Mouse (Mus musculus): ENCODE measurements around the gene Espl1. TPM values are rescaled to one million over a fixed set of nuclear protein-coding genes. Genes with fewer than 3 reads are reported as not detected.

Espl1 gene
- 1 to 10 TPM in 1 of 2 experiments, under 1 TPM in 1; 0.60 to 1.9 TPM for polyA plus RNA-seq (2017; shearing (Covaris generic))

GRCm38 (mm10) chr15:102295633-102296367 is at the start of gene Espl1:
Espl1 (plus strand) TSS chr15:102296266.

DNA sequence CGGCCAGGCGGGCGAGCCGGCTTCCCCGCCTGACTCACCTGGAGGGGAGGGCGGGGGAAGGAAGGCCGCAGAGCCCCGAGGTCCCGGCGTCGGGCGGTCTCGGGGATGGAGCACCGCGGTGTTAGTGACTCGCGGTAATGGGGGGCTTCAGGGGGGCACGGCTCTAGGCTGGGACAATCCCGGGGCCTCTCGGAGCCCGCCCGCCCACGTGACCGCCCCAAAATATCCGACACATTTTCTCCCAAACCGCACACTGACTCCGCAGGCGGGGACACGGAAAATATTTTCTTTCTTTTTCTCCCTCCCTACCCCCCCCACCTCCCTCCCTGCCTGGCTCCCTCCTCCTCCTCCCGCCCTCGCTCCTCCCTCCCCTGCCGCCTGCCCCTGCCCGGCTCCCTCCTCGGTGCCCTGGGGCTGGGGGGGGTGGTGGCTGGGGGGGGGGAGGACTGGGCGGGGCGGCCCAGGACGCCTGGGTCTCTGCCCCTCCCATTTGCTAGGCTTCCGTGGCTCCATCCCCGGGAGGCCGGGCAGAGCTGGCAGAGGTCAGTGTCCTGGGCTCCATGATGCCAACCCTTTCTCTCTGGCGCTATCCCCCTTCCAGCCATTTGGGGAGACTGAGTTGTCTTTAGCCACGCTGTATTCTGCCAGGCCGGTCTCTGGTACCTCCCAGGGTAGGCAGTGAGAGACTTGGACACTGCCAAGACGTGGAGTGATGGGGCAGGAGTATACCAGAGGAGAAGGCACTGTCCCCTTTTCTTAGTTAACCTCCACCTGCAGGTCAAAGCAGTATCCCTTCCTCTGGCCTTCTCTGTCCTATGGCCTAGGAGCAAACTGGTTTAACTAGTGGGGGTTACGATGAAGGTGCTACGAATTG is 38.6 kb upstream of the Espl1 start, which contains the start of gene Rarg:
Gene Rarg (minus strand): TSS at position 316 of the 874 bp plus-strand sequence.

DNA sequence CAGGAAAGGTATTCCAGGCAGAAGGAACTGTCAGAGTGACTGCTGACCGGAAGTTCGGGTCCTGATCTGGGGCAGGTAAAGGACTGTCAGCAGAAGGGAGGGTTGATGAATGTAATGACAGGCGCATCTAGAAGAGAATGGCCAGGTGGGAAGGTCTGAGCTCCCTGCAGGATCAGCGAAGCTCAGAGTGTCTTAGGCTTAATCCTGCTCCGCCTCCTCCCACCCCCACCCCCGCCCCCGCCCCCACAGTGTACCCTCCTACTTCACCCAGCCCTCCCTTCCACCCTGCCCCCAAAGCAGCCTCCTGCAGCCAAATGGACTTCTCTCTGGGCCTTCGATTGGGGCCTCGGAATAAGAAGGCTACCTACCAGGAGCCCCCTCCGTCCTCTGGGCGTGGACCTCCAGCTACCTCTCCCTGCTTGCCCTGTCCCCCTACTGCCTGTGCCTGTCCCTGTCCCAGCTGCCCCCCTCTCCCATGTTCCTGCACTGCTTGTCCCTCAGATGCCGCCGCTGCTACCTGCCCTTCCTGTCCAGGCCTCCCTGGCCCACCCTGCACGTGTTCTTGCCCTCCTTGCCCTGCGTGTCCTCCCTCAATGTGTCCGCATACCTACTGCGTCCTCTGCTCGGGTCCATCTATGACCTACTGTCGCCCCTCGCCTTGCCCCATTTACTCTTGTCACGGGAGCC is 25.6 kb upstream of the Espl1 start, which contains the start of gene Gm9918:
Gene Gm9918 (plus strand): TSS at position 290 of the 687 bp plus-strand sequence.

GRCm38 (mm10) chr15:102279092-102279782 is 16.8 kb upstream of the Espl1 start, which contains the start of gene Mfsd5:
Mfsd5 (plus strand) TSS chr15:102279454.

DNA sequence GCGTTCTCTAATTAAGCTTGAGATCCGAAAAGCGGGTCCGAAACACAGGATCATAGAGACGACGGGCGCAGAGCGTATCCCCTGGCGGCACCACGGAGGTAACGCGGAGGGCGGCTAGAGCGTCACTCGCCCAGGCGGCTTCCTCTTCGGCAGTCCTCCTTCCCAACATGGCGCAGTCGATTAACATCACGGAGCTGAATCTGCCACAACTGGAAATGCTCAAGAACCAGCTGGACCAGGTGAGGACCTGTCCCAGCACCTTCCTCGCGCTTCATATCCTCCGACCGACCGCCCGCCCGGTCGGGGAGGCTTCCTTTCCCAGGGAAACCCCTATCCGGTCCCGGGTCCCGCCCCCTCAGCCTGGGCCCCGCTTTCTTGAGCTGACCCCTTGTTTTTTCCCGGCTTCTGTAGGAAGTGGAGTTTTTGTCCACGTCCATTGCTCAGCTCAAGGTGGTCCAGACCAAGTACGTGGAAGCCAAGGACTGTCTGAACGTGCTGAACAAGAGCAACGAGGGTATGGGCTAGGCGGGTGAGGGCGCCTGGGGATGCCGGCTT is 30.0 kb downstream of the Espl1 start, which contains the start of gene Pfdn5:
Gene Pfdn5 (plus strand): TSS at position 95 of the 555 bp plus-strand sequence.

DNA sequence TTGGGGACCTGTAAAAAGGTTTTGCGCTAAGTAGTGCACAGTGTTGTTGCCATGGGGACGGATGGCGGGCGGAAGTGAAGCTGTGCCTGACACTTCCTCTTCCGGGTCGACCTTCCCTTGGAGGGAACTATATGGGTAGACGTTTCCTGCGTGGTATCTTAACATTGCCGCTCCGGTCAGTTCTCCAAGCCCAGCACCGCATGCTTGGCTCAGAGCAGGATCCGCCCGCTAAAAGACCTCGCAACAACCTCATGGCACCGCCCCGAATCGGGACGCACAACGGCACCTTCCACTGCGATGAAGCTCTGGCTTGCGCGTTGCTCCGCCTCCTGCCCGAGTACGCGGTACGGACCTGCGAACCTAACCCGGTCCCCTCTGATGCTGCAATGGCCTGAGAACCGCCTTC is 35.5 kb downstream of the Espl1 start, which contains the start of gene Myg1:
Gene Myg1 (plus strand): TSS at position 100 of the 406 bp plus-strand sequence.

GRCm38 (mm10) chr15:102350138-102350941 is 54.3 kb downstream of the Espl1 start, which contains the start of gene Aaas:
Aaas (minus strand) TSS chr15:102350771.

DNA sequence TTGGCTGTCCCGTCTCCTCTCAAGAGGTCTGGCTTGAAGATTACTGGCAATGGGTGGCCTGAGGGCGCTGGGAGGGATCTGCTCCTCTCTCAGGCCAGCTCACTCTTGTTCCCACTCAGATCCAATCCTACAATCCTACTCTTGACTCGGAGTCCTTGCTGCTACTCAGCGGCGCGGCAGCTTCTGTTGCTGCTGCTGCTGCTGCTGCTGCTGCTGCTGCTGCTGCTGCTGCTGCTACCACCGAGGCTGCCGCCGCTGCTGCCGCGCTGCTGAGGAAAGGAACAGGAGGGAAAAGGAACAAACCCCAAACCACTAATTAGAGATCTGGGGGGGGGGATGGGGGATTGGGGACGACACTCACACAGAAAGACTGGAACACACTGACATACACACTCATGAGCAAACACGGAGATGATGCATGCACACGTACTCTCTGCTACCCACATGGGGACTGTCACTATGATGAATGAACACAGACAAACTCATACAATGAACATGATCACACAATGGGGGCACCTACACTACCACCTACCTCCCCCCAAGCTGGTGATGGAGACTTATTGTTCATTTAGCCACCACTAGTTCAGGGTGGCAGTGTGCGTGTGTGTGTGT is 70.8 kb downstream of the Espl1 start, which contains the start of gene Sp7:
Gene Sp7 (minus strand): TSS at position 450 of the 612 bp plus-strand sequence.

Other genes with a start within 250 kb of the Espl1 start
- 10 to 100 TPM; 96.9 to 97.9 TPM for gene Eif4b, start 222.5 kb upstream of the Espl1 start, polyA plus RNA-seq (2017; shearing (Covaris generic))
- 1 to 10 TPM; 2.7 to 3.6 TPM for gene Tns2, start 195.9 kb upstream of the Espl1 start, polyA plus RNA-seq (2017; shearing (Covaris generic))
- 10 to 100 TPM; 55.1 to 62.1 TPM for gene Spryd3, start 160.0 kb upstream of the Espl1 start, polyA plus RNA-seq (2017; shearing (Covaris generic))
- gene Igfbp6, start 151.9 kb upstream of the Espl1 start, polyA plus RNA-seq (2017; shearing (Covaris generic)): 1 to 10 TPM in 1 of 2 experiments, not detected in 1; 1.7 TPM
- 1 to 10 TPM; 2.2 TPM for gene Soat2, start 145.7 kb upstream of the Espl1 start, polyA plus RNA-seq (2017; shearing (Covaris generic))
- gene Zfp740, start 93.0 kb upstream of the Espl1 start, polyA plus RNA-seq (2017; shearing (Covaris generic)): 100 to 1,000 TPM in 1 of 2 experiments, 10 to 100 TPM in 1; 94.4 to 103 TPM
- 10 to 100 TPM; 23.9 to 26.0 TPM for gene Csad, start 91.5 kb upstream of the Espl1 start, polyA plus RNA-seq (2017; shearing (Covaris generic))
- gene Itgb7, start 64.3 kb upstream of the Espl1 start, polyA plus RNA-seq (2017; shearing (Covaris generic)): 1,000 to 10,000 TPM; 1,270 to 1,388 TPM
- gene Rarg, start 38.7 kb upstream of the Espl1 start, polyA plus RNA-seq (2017; shearing (Covaris generic)): 10 to 100 TPM; 37.3 to 41.8 TPM
- gene Gm9918, start 25.7 kb upstream of the Espl1 start, polyA plus RNA-seq (2017; shearing (Covaris generic)): under 1 TPM in 1 of 2 experiments, not detected in 1; 0.34 TPM
- gene Mfsd5, start 16.8 kb upstream of the Espl1 start, polyA plus RNA-seq (2017; shearing (Covaris generic)): 100 to 1,000 TPM; 101 to 121 TPM
- 100 to 1,000 TPM; 410 to 478 TPM for gene Pfdn5, start 29.9 kb downstream of the Espl1 start, polyA plus RNA-seq (2017; shearing (Covaris generic))
- gene Myg1, start 35.4 kb downstream of the Espl1 start, polyA plus RNA-seq (2017; shearing (Covaris generic)): 10 to 100 TPM; 81.7 to 90.3 TPM
- 10 to 100 TPM; 50.8 to 79.0 TPM for gene Aaas, start 54.5 kb downstream of the Espl1 start, polyA plus RNA-seq (2017; shearing (Covaris generic))
- under 1 TPM in 1 of 2 experiments, not detected in 1; 0.33 TPM for gene Sp7, start 70.9 kb downstream of the Espl1 start, polyA plus RNA-seq (2017; shearing (Covaris generic))
- 10 to 100 TPM; 14.5 to 14.9 TPM for gene Sp1, start 109.9 kb downstream of the Espl1 start, polyA plus RNA-seq (2017; shearing (Covaris generic))
- gene Amhr2, start 149.1 kb downstream of the Espl1 start, polyA plus RNA-seq (2017; shearing (Covaris generic)): under 1 TPM; 0.38 to 0.94 TPM
- gene Prr13, start 162.8 kb downstream of the Espl1 start, polyA plus RNA-seq (2017; shearing (Covaris generic)): 100 to 1,000 TPM; 513 to 642 TPM
- gene Pcbp2, start 174.3 kb downstream of the Espl1 start, polyA plus RNA-seq (2017; shearing (Covaris generic)): 100 to 1,000 TPM in 1 of 2 experiments, 10 to 100 TPM in 1; 95.8 to 136 TPM
- gene Gm10337, start 207.5 kb downstream of the Espl1 start, polyA plus RNA-seq (2017; shearing (Covaris generic)): not detected
- gene Map3k12, start 220.8 kb downstream of the Espl1 start, polyA plus RNA-seq (2017; shearing (Covaris generic)): 1 to 10 TPM; 8.9 to 9.2 TPM
- gene Tarbp2, start 221.9 kb downstream of the Espl1 start, polyA plus RNA-seq (2017; shearing (Covaris generic)): 10 to 100 TPM; 50.6 to 57.9 TPM
- gene Npff, start 228.7 kb downstream of the Espl1 start, polyA plus RNA-seq (2017; shearing (Covaris generic)): 1 to 10 TPM; 5.1 to 7.0 TPM